Mouse (Mus musculus): ENCODE results near the gene Olfr1415. TPM values are rescaled to one million over a fixed set of nuclear protein-coding genes. Genes with fewer than 3 reads are reported as not detected.

The Olfr1415 gene
- not detected for polyA plus RNA-seq (2014; fragmentation: Illumina TruSeq; extraction: RNeasy Lipid Tissue Mini Kit (QIAGEN cat#74804); ENCODE audit: low read depth, low replicate concordance)

GRCm38 (mm10) chr1:92496001-92496400 lies at the start of gene Olfr1415:
Gene Olfr1415 (minus strand): TSS chr1:92496101.

GRCm38 (mm10) chr1:92518561-92518960 lies 22.7 kb upstream of the Olfr1415 start, which contains the start of gene Olfr1414:
Gene Olfr1414 (minus strand): TSS chr1:92518661.

GRCm38 (mm10) chr1:92485013-92485412 lies 10.9 kb downstream of the Olfr1415 start, which contains the start of gene Olfr1416:
Gene Olfr1416 (minus strand): TSS chr1:92485113.

GRCm38 (mm10) chr1:92473165-92474041 lies 22.5 kb downstream of the Olfr1415 start, which contains the start of gene Ndufa10:
Gene Ndufa10 (minus strand): TSS chr1:92473860.

Other genes starting within 250 kb of the Olfr1415 start
- gene Ndufa10, start 22.2 kb downstream of the Olfr1415 start, polyA plus RNA-seq (2014; fragmentation: Illumina TruSeq; extraction: RNeasy Lipid Tissue Mini Kit (QIAGEN cat#74804); ENCODE audit: low read depth, low replicate concordance) = 297 TPM
- not detected for gene Olfr1416, start 11.0 kb downstream of the Olfr1415 start, polyA plus RNA-seq (2014; fragmentation: Illumina TruSeq; extraction: RNeasy Lipid Tissue Mini Kit (QIAGEN cat#74804); ENCODE audit: low read depth, low replicate concordance)
- not detected for gene Olfr1414, start 22.6 kb upstream of the Olfr1415 start, polyA plus RNA-seq (2014; fragmentation: Illumina TruSeq; extraction: RNeasy Lipid Tissue Mini Kit (QIAGEN cat#74804); ENCODE audit: low read depth, low replicate concordance)
- not detected for gene Olfr1413, start 75.2 kb upstream of the Olfr1415 start, polyA plus RNA-seq (2014; fragmentation: Illumina TruSeq; extraction: RNeasy Lipid Tissue Mini Kit (QIAGEN cat#74804); ENCODE audit: low read depth, low replicate concordance)
- gene Olfr1412, start 89.7 kb upstream of the Olfr1415 start, polyA plus RNA-seq (2014; fragmentation: Illumina TruSeq; extraction: RNeasy Lipid Tissue Mini Kit (QIAGEN cat#74804); ENCODE audit: low read depth, low replicate concordance) = not detected
- gene Olfr1411, start 98.3 kb upstream of the Olfr1415 start, polyA plus RNA-seq (2014; fragmentation: Illumina TruSeq; extraction: RNeasy Lipid Tissue Mini Kit (QIAGEN cat#74804); ENCODE audit: low read depth, low replicate concordance) = not detected
- not detected for gene Olfr1410, start 109.7 kb upstream of the Olfr1415 start, polyA plus RNA-seq (2014; fragmentation: Illumina TruSeq; extraction: RNeasy Lipid Tissue Mini Kit (QIAGEN cat#74804); ENCODE audit: low read depth, low replicate concordance)
- not detected for gene Olfr12, start 121.7 kb upstream of the Olfr1415 start, polyA plus RNA-seq (2014; fragmentation: Illumina TruSeq; extraction: RNeasy Lipid Tissue Mini Kit (QIAGEN cat#74804); ENCODE audit: low read depth, low replicate concordance)
- 104 TPM for gene Cops9, start 145.9 kb upstream of the Olfr1415 start, polyA plus RNA-seq (2014; fragmentation: Illumina TruSeq; extraction: RNeasy Lipid Tissue Mini Kit (QIAGEN cat#74804); ENCODE audit: low read depth, low replicate concordance)
- gene Otos, start 152.7 kb upstream of the Olfr1415 start, polyA plus RNA-seq (2014; fragmentation: Illumina TruSeq; extraction: RNeasy Lipid Tissue Mini Kit (QIAGEN cat#74804); ENCODE audit: low read depth, low replicate concordance) = not detected

Data from kidney, adult 10 weeks (tissue).